8 mouse cellular contexts compared by ENCODE assay signal in the genomic region with DNA sequence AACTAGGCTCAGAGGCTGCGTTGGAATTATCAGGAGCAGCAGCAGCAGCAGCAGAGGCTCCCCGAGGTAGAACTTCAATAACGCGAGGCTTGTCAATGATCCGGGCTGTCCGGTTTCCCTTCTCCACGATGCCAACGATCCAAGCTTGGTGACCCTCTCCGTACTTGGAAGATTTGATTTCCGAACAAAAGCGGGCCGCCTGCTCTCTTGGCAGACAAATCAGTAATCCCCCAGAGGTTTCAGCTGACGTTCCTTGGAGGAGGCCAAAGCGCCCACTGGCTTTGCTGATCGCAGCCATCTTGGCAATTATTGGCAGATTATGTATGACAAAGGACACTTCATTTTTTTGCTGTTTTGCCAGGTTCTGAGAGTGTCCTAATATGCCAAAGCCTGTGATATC. TPM values are rescaled to one million over a fixed set of nuclear protein-coding genes. Genes with fewer than 3 reads are reported as not detected.
DNase-seq lines count a peak whose midpoint lies in the region; ATAC-seq lines count a peak whose summit lies in the region.

No protein-coding gene starts in this region.

- DNase-seq in kidney, adult 18-20 months = no peak
- no peak for DNase-seq in embryonic facial prominence, embryonic 10.5 days (ENCODE audit: low spot score)
- DNase-seq in ovary, postnatal 14 days (ENCODE audit: low spot score) = no peak
- DNase-seq in layer of hippocampus, adult 9-11 months = no peak
- no peak for DNase-seq in left cerebral cortex, postnatal 4 days

- H3K36me3 ChIP-seq in kidney, embryonic 15.5 days = peaks cover 42% of the 10 kb centered on the region
- H3K36me3 ChIP-seq in embryonic facial prominence, embryonic 10.5 days (replicated peaks) = peaks cover 49% of the 10 kb centered on the region
- H3K36me3 ChIP-seq in hindbrain, embryonic 15.5 days = peaks cover 28% of the 10 kb centered on the region
- peaks cover 17% of the 10 kb centered on the region for H3K36me3 ChIP-seq in midbrain, embryonic 15.5 days (replicated peaks)

- H3K27me3 ChIP-seq in kidney, embryonic 15.5 days = no peaks in the 10 kb centered on the region
- no peaks in the 10 kb centered on the region for H3K27me3 ChIP-seq in embryonic facial prominence, embryonic 10.5 days (replicated peaks; ENCODE audit: low read depth, poor library complexity, severe bottlenecking)
- H3K27me3 ChIP-seq in hindbrain, embryonic 15.5 days = no peaks in the 10 kb centered on the region
- no peaks in the 10 kb centered on the region for H3K27me3 ChIP-seq in midbrain, embryonic 15.5 days (replicated peaks)

- intact Hi-C loops in left cerebral cortex, postnatal 4 days (cut with DNase I) = no loop called here

- ATAC-seq in kidney, embryonic 15.5 days (replicated peaks; ENCODE audit: low FRiP score) = no peak
- ATAC-seq in hindbrain, embryonic 15.5 days (ENCODE audit: low FRiP score, low read depth) = no peak
- ATAC-seq in midbrain, embryonic 15.5 days (replicated peaks) = no peak

- WGBS in kidney, embryonic 15.5 days = 96% methylated on average over 15 of the region's 15 CpGs
- WGBS in embryonic facial prominence, embryonic 10.5 days = 97% methylated on average over 15 of the region's 15 CpGs
- 87% methylated on average over 15 of the region's 15 CpGs for WGBS in hindbrain, embryonic 15.5 days
- WGBS in midbrain, embryonic 15.5 days = 92% methylated on average over 15 of the region's 15 CpGs

- H3K27ac ChIP-seq in kidney, embryonic 15.5 days = no peak overlapping the region
- no peak overlapping the region for H3K27ac ChIP-seq in embryonic facial prominence, embryonic 10.5 days (replicated peaks)
- no peak overlapping the region for H3K27ac ChIP-seq in hindbrain, embryonic 15.5 days (replicated peaks)
- H3K27ac ChIP-seq in midbrain, embryonic 15.5 days = no peak overlapping the region

- H3K9ac ChIP-seq in kidney, embryonic 15.5 days = no peak overlapping the region
- H3K9ac ChIP-seq in hindbrain, embryonic 15.5 days = no peak overlapping the region
- H3K9ac ChIP-seq in midbrain, embryonic 15.5 days = 0 out of 2 replicates have a peak overlapping the region, but pooled peaks have one; percentile 68

- H3K4me1 ChIP-seq in kidney, embryonic 15.5 days = peaks cover 34% of the 10 kb centered on the region
- peaks cover 20% of the 10 kb centered on the region for H3K4me1 ChIP-seq in embryonic facial prominence, embryonic 10.5 days
- peaks cover 25% of the 10 kb centered on the region for H3K4me1 ChIP-seq in hindbrain, embryonic 15.5 days (replicated peaks)
- H3K4me1 ChIP-seq in midbrain, embryonic 15.5 days = peaks cover 17% of the 10 kb centered on the region

- no peaks in the 10 kb centered on the region for H3K9me3 ChIP-seq in kidney, embryonic 15.5 days (replicated peaks)
- peaks cover 14% of the 10 kb centered on the region; the same call in 1 of the 2 replicates for H3K9me3 ChIP-seq in embryonic facial prominence, embryonic 10.5 days
- no peaks in the 10 kb centered on the region for H3K9me3 ChIP-seq in hindbrain, embryonic 15.5 days
- no peaks in the 10 kb centered on the region for H3K9me3 ChIP-seq in midbrain, embryonic 15.5 days

- peak overlapping the region; percentile 84 for H3K4me2 ChIP-seq in kidney, embryonic 15.5 days
- H3K4me2 ChIP-seq in hindbrain, embryonic 15.5 days = peak overlapping the region; percentile 79
- peak overlapping the region; percentile 83 for H3K4me2 ChIP-seq in midbrain, embryonic 15.5 days

- H3K4me3 ChIP-seq in kidney, embryonic 15.5 days (replicated peaks) = peak overlapping the region; percentile 80
- H3K4me3 ChIP-seq in embryonic facial prominence, embryonic 10.5 days = peak overlapping the region; percentile 95
- H3K4me3 ChIP-seq in hindbrain, embryonic 15.5 days = peak overlapping the region; percentile 97
- peak overlapping the region; percentile 59 for H3K4me3 ChIP-seq in midbrain, embryonic 15.5 days

RNA-seq across cellular contexts. Expression of a gene that starts 1.3 kb away (rescaled TPM):
- 112 and 113 TPM in 2 replicates for polyA plus RNA-seq in kidney, embryonic 15.5 days (2015; fragmentation: Nextera tagmentation; extraction: Ambion mirVana)
- polyA plus RNA-seq in embryonic facial prominence, embryonic 10.5 days (2016; fragmentation: Nextera tagmentation; extraction: Ambion mirVana) = 82.5 and 86.4 TPM in 2 replicates
- 61.5 and 63.7 TPM in 2 replicates for polyA plus RNA-seq in hindbrain, embryonic 15.5 days (2015; fragmentation: Nextera tagmentation; extraction: Ambion mirVana)
- 59.9 and 62.3 TPM in 2 replicates for polyA plus RNA-seq in midbrain, embryonic 15.5 days (2015; fragmentation: Nextera tagmentation; extraction: Ambion mirVana)
- total RNA-seq in left cerebral cortex, postnatal 4 days (2021) = 10 to 100 TPM; 42.6 to 42.9 TPM

RNA-seq across cellular contexts. Expression of a gene that starts 12.1 kb away (rescaled TPM):
- polyA plus RNA-seq in kidney, embryonic 15.5 days (2015; fragmentation: Nextera tagmentation; extraction: Ambion mirVana) = 224 and 226 TPM in 2 replicates
- polyA plus RNA-seq in embryonic facial prominence, embryonic 10.5 days (2016; fragmentation: Nextera tagmentation; extraction: Ambion mirVana) = 363 and 380 TPM in 2 replicates
- 122 TPM in 2 replicates for polyA plus RNA-seq in hindbrain, embryonic 15.5 days (2015; fragmentation: Nextera tagmentation; extraction: Ambion mirVana)
- 114 and 118 TPM in 2 replicates for polyA plus RNA-seq in midbrain, embryonic 15.5 days (2015; fragmentation: Nextera tagmentation; extraction: Ambion mirVana)
- 10 to 100 TPM; 49.8 to 63.1 TPM for total RNA-seq in left cerebral cortex, postnatal 4 days (2021)

RNA-seq across cellular contexts. Expression of a gene that starts 23.5 kb away (rescaled TPM):
- polyA plus RNA-seq in kidney, embryonic 15.5 days (2015; fragmentation: Nextera tagmentation; extraction: Ambion mirVana) = 0.82 and 1.2 TPM in 2 replicates
- 0.73 and 0.82 TPM in 2 replicates for polyA plus RNA-seq in embryonic facial prominence, embryonic 10.5 days (2016; fragmentation: Nextera tagmentation; extraction: Ambion mirVana)
- 0.17 and 0.39 TPM in 2 replicates for polyA plus RNA-seq in hindbrain, embryonic 15.5 days (2015; fragmentation: Nextera tagmentation; extraction: Ambion mirVana)
- polyA plus RNA-seq in midbrain, embryonic 15.5 days (2015; fragmentation: Nextera tagmentation; extraction: Ambion mirVana) = 0.19 and 0.37 TPM in 2 replicates
- total RNA-seq in left cerebral cortex, postnatal 4 days (2021) = 1 to 10 TPM; 1.2 to 1.6 TPM

RNA-seq across cellular contexts. Expression of a gene that starts 28.5 kb away (rescaled TPM):
- polyA plus RNA-seq in kidney, embryonic 15.5 days (2015; fragmentation: Nextera tagmentation; extraction: Ambion mirVana) = 59.3 and 62.3 TPM in 2 replicates
- polyA plus RNA-seq in embryonic facial prominence, embryonic 10.5 days (2016; fragmentation: Nextera tagmentation; extraction: Ambion mirVana) = 65.1 and 69.1 TPM in 2 replicates
- 72.0 and 80.9 TPM in 2 replicates for polyA plus RNA-seq in hindbrain, embryonic 15.5 days (2015; fragmentation: Nextera tagmentation; extraction: Ambion mirVana)
- polyA plus RNA-seq in midbrain, embryonic 15.5 days (2015; fragmentation: Nextera tagmentation; extraction: Ambion mirVana) = 72.0 and 73.1 TPM in 2 replicates
- 10 to 100 TPM; 54.9 to 64.5 TPM for total RNA-seq in left cerebral cortex, postnatal 4 days (2021)

RNA-seq across cellular contexts. Expression of a gene that starts 39.6 kb away (rescaled TPM):
- 21.3 and 21.7 TPM in 2 replicates for polyA plus RNA-seq in kidney, embryonic 15.5 days (2015; fragmentation: Nextera tagmentation; extraction: Ambion mirVana)
- polyA plus RNA-seq in embryonic facial prominence, embryonic 10.5 days (2016; fragmentation: Nextera tagmentation; extraction: Ambion mirVana) = 27.3 and 30.0 TPM in 2 replicates
- 18.4 and 19.3 TPM in 2 replicates for polyA plus RNA-seq in hindbrain, embryonic 15.5 days (2015; fragmentation: Nextera tagmentation; extraction: Ambion mirVana)
- 17.0 and 18.2 TPM in 2 replicates for polyA plus RNA-seq in midbrain, embryonic 15.5 days (2015; fragmentation: Nextera tagmentation; extraction: Ambion mirVana)
- 1 to 10 TPM; 7.9 to 8.8 TPM for total RNA-seq in left cerebral cortex, postnatal 4 days (2021)
